Mouse (Mus musculus) forebrain, embryonic 12.5 days (tissue): ENCODE data around the gene Gm44579. TPM values are rescaled to one million over a fixed set of nuclear protein-coding genes. Genes with fewer than 3 reads are reported as not detected.

Experiments
- ATAC-seq: fragments of 200-750 bp; cut with Nextera tagmentation; 2 replicates; pipeline ENCODE4 v1.8.0; 2017; ENCODE audit warnings: moderate TSS enrichment; ENCODE audit not compliant: low FRiP score
- H3K27ac ChIP-seq: fragments of 300-500 bp; sonication (generic); 2 replicates; pipeline ENCODE4 v1.5.1; 2016; ENCODE audit warnings: mild to moderate bottlenecking
- H3K27me3 ChIP-seq: fragments of 300-500 bp; sonication (generic); 2 replicates; pipeline ENCODE4 v1.6.1; 2016; ENCODE audit warnings: mild to moderate bottlenecking
- H3K36me3 ChIP-seq: fragments of 300-500 bp; sonication (generic); replicated peaks from 2 replicates; pipeline ENCODE4 v1.6.1; 2016; ENCODE audit warnings: mild to moderate bottlenecking
- H3K4me1 ChIP-seq: fragments of 300-500 bp; sonication (generic); 2 replicates; pipeline ENCODE4 v1.6.1; 2016
- H3K4me2 ChIP-seq: fragments of 300-500 bp; sonication (generic); 2 replicates; pipeline ENCODE4 v1.6.1; 2016; ENCODE audit warnings: mild to moderate bottlenecking, moderate library complexity
- H3K4me3 ChIP-seq: fragments of 300-500 bp; sonication (generic); replicated peaks from 2 replicates; pipeline ENCODE4 v1.5.1; 2016; ENCODE audit warnings: mild to moderate bottlenecking
- H3K9ac ChIP-seq: fragments of 300-500 bp; sonication (generic); 2 replicates; pipeline ENCODE4 v1.6.1; 2016; ENCODE audit warnings: mild to moderate bottlenecking
- H3K9me3 ChIP-seq: fragments of 300-500 bp; sonication (generic); 2 replicates; pipeline ENCODE4 v1.6.1; 2016
- WGBS: fragments of 180-500 bp; shearing (Covaris S2); methylation state at CpG from one replicate; pipeline ENCODE4 v1.1.7; 2016; 5-methylcytosine and 5-hydroxymethylcytosine counted together
- polyA plus RNA-seq: library from polyadenylated mRNA; unstranded; fragments of >200 nt; fragmentation: Nextera tagmentation; extraction: Ambion mirVana; gene quantifications from 2 replicates; pipeline ENCODE4 v1.2.1, GENCODE M21; 2016

Gene Gm44579
- polyA plus RNA-seq, 1 experiment from 2014 or later, result not detected

- Histone ChIP-seq H3K4me1 (peaks cover 41% of the 10 kb centered on the region), H3K36me3 (no peaks in the 10 kb centered on the region), H3K27ac (peak within 1 kb of the TSS; percentile 94), H3K27me3 (peaks cover 49% of the 10 kb centered on the region), H3K9ac (peak within 1 kb of the TSS; percentile 59), H3K9me3 (no peaks in the 10 kb centered on the region), H3K4me3 (peak within 1 kb of the TSS; percentile 61), H3K4me2 (peak within 1 kb of the TSS; percentile 87)
- ATAC-seq, result peak; percentile 83
- under 1% methylated on average over 18 of the region's 18 CpGs for WGBS
Observed at GRCm38 (mm10) chr15:98166963-98167644, 53.7 kb downstream of the Gm44579 start, which contains the start of gene Ccdc184. Gene Ccdc184 (plus strand): TSS chr15:98167158.

GRCm38 (mm10) chr15:98165525-98165924 is 55.3 kb downstream of the Gm44579 start, which contains the start of gene Asb8:
Gene Asb8 (minus strand): TSS chr15:98165625.
- no peak for ATAC-seq
- Histone ChIP-seq H3K27ac (no peak within 1 kb of the TSS), H3K9me3 (no peaks in the 10 kb centered on the region), H3K27me3 (peaks cover 35% of the 10 kb centered on the region), H3K4me1 (peaks cover 36% of the 10 kb centered on the region), H3K4me3 (no peak within 1 kb of the TSS), H3K4me2 (peak within 1 kb of the TSS; percentile 87), H3K36me3 (no peaks in the 10 kb centered on the region), H3K9ac (no peak within 1 kb of the TSS)
- WGBS, result 83% methylated on average over 5 of the region's 5 CpGs

- Histone ChIP-seq H3K4me3 (no peak overlapping the region), H3K4me2 (no peak overlapping the region), H3K9ac (no peak overlapping the region), H3K27me3 (peaks cover 6% of the 10 kb centered on the region), H3K4me1 (peaks cover 10% of the 10 kb centered on the region), H3K36me3 (no peaks in the 10 kb centered on the region), H3K27ac (no peak overlapping the region), H3K9me3 (no peaks in the 10 kb centered on the region)
- WGBS, result 81% methylated on average over 4 of the region's 4 CpGs
- ATAC-seq, result no peak
Observed at GRCm38 (mm10) chr15:98162561-98162960, 58.2 kb downstream of the Gm44579 start.

GRCm38 (mm10) chr15:98161026-98161805 is 59.6 kb downstream of the Gm44579 start:
- WGBS, result 58% methylated on average over 19 of the region's 19 CpGs
- H3K4me3 ChIP-seq, result no peak overlapping the region
- no peaks in the 10 kb centered on the region for H3K9me3 ChIP-seq
- H3K27ac ChIP-seq, result no peak overlapping the region
- H3K4me2 ChIP-seq, result no peak overlapping the region
- peaks cover 6% of the 10 kb centered on the region for H3K27me3 ChIP-seq
- H3K36me3 ChIP-seq, result no peaks in the 10 kb centered on the region
- peaks cover 2% of the 10 kb centered on the region; the same call in 1 of the 2 replicates for H3K4me1 ChIP-seq
- no peak overlapping the region for H3K9ac ChIP-seq
- ATAC-seq, result no peak

GRCm38 (mm10) chr15:98157253-98157652 is 63.5 kb downstream of the Gm44579 start:
- no peaks in the 10 kb centered on the region for H3K27me3 ChIP-seq
- 94% methylated on average over 1 of the region's 1 CpGs for WGBS
- no peak overlapping the region for H3K9ac ChIP-seq
- no peaks in the 10 kb centered on the region for H3K9me3 ChIP-seq
- no peak for ATAC-seq
- peaks cover 5% of the 10 kb centered on the region; the same call in 1 of the 2 replicates for H3K4me1 ChIP-seq
- H3K4me3 ChIP-seq, result no peak overlapping the region
- no peak overlapping the region for H3K4me2 ChIP-seq
- no peak overlapping the region for H3K27ac ChIP-seq
- no peaks in the 10 kb centered on the region for H3K36me3 ChIP-seq

- ATAC-seq, result no peak
- no peaks in the 10 kb centered on the region for H3K27me3 ChIP-seq
- no peak overlapping the region for H3K9ac ChIP-seq
- peaks cover 5% of the 10 kb centered on the region; the same call in 1 of the 2 replicates for H3K4me1 ChIP-seq
- H3K4me3 ChIP-seq, result no peak overlapping the region
- no peak overlapping the region for H3K27ac ChIP-seq
- no peaks in the 10 kb centered on the region for H3K9me3 ChIP-seq
- no peak overlapping the region for H3K4me2 ChIP-seq
- H3K36me3 ChIP-seq, result no peaks in the 10 kb centered on the region
- 84% methylated on average over 4 of the region's 4 CpGs for WGBS
Observed at GRCm38 (mm10) chr15:98155944-98156343, 64.8 kb downstream of the Gm44579 start.

GRCm38 (mm10) chr15:98155272-98155671 is 65.5 kb downstream of the Gm44579 start:
- Histone ChIP-seq H3K27ac (no peak overlapping the region), H3K9me3 (no peaks in the 10 kb centered on the region), H3K4me2 (no peak overlapping the region), H3K36me3 (no peaks in the 10 kb centered on the region), H3K4me1 (peaks cover 3% of the 10 kb centered on the region; the same call in 1 of the 2 replicates), H3K27me3 (no peaks in the 10 kb centered on the region), H3K9ac (no peak overlapping the region), H3K4me3 (no peak overlapping the region)
- WGBS, result 88% methylated on average over 5 of the region's 5 CpGs
- no peak for ATAC-seq

GRCm38 (mm10) chr15:98154631-98155030 is 66.1 kb downstream of the Gm44579 start:
- Histone ChIP-seq H3K27me3 (no peaks in the 10 kb centered on the region), H3K9ac (no peak overlapping the region), H3K27ac (no peak overlapping the region), H3K36me3 (no peaks in the 10 kb centered on the region), H3K9me3 (no peaks in the 10 kb centered on the region), H3K4me3 (no peak overlapping the region), H3K4me1 (peaks cover 3% of the 10 kb centered on the region; the same call in 1 of the 2 replicates), H3K4me2 (no peak overlapping the region)
- WGBS, result 81% methylated on average over 3 of the region's 3 CpGs
- ATAC-seq, result no peak

- no peak overlapping the region for H3K27ac ChIP-seq
- no peak overlapping the region for H3K4me3 ChIP-seq
- H3K36me3 ChIP-seq, result no peaks in the 10 kb centered on the region
- H3K9me3 ChIP-seq, result no peaks in the 10 kb centered on the region
- no peak for ATAC-seq
- 65% methylated on average over 4 of the region's 4 CpGs for WGBS
- H3K4me2 ChIP-seq, result no peak overlapping the region
- H3K4me1 ChIP-seq, result peaks cover 3% of the 10 kb centered on the region; the same call in 1 of the 2 replicates
- no peaks in the 10 kb centered on the region for H3K27me3 ChIP-seq
- H3K9ac ChIP-seq, result no peak overlapping the region
Observed at GRCm38 (mm10) chr15:98154146-98154545, 66.6 kb downstream of the Gm44579 start.

GRCm38 (mm10) chr15:98153625-98154024 is 67.2 kb downstream of the Gm44579 start:
- Histone ChIP-seq H3K9me3 (no peaks in the 10 kb centered on the region), H3K4me2 (no peak overlapping the region), H3K27ac (no peak overlapping the region), H3K27me3 (no peaks in the 10 kb centered on the region), H3K4me3 (no peak overlapping the region), H3K4me1 (peaks cover 3% of the 10 kb centered on the region; the same call in 1 of the 2 replicates), H3K9ac (no peak overlapping the region), H3K36me3 (no peaks in the 10 kb centered on the region)
- ATAC-seq, result no peak
- WGBS, result 27% methylated on average over 3 of the region's 3 CpGs

- H3K4me1 ChIP-seq, result peaks cover 3% of the 10 kb centered on the region; the same call in 1 of the 2 replicates
- no peak for ATAC-seq
- H3K9me3 ChIP-seq, result no peaks in the 10 kb centered on the region
- no peak overlapping the region for H3K4me3 ChIP-seq
- H3K27me3 ChIP-seq, result no peaks in the 10 kb centered on the region
- H3K36me3 ChIP-seq, result no peaks in the 10 kb centered on the region
- no peak overlapping the region for H3K9ac ChIP-seq
- H3K4me2 ChIP-seq, result no peak overlapping the region
- peak overlapping the region; percentile 46; the same call in 1 of the 2 replicates for H3K27ac ChIP-seq
- WGBS, result 65% methylated on average over 7 of the region's 7 CpGs
Observed at GRCm38 (mm10) chr15:98152916-98153315, 67.9 kb downstream of the Gm44579 start.

GRCm38 (mm10) chr15:98149166-98149602 is 71.6 kb downstream of the Gm44579 start:
- no peaks in the 10 kb centered on the region for H3K9me3 ChIP-seq
- ATAC-seq, result no peak
- no peak overlapping the region for H3K4me3 ChIP-seq
- H3K27me3 ChIP-seq, result no peaks in the 10 kb centered on the region
- no peak overlapping the region for H3K27ac ChIP-seq
- peaks cover 17% of the 10 kb centered on the region for H3K4me1 ChIP-seq
- no peaks in the 10 kb centered on the region for H3K36me3 ChIP-seq
- H3K9ac ChIP-seq, result no peak overlapping the region
- H3K4me2 ChIP-seq, result no peak overlapping the region
- WGBS, result 79% methylated on average over 10 of the region's 10 CpGs
